In the genomic region with DNA sequence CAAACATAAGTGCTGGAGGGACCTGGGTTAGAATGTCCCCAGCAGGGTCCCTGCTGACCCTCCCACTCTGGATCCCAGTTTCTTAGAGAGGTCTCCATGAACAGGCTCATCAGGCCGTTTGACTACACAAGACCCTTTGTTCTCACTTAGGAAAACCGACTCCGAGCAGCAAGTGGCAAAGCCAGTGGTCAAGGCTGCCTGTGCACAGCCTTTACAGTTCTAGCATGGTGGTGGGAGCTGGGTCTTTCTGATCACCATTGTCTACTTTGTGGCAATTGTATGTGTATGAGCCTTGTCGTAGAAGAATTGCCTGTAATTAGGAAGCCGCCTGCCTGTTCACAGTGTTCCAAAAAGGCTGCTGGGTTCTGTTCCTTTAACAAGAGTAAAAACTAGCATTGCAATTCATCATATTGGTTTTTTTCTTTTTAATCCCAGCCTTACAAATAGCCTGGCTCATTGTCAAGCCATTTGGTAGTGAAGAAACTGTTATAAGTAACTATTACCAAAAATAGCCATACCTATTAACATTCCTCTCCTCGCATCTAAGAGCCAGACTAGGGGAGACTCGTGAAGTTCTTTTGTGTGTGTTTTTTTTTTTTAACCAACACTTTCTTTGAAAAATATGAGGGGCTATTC, we compare ENCODE assay signal across 8 mouse cellular contexts. TPM values are rescaled to one million over a fixed set of nuclear protein-coding genes. Genes with fewer than 3 reads are reported as not detected.
DNase-seq lines count a peak whose midpoint lies in the region; ATAC-seq lines count a peak whose summit lies in the region.
"Had no signal": no experiment of that assay in that cellular context is flagged by ENCODE, and none has a peak within 500 bp of the region (broad histone marks: within the 10 kb centered on the region; RNA-seq: fewer than 3 reads in every experiment).

No protein-coding gene starts in this region.

- H3K4me1 ChIP-seq in heart, embryonic 16.5 days (ENCODE audit: control insufficient read depth, insufficient read depth, low read length), result peaks cover 23% of the 10 kb centered on the region
- peaks cover 47% of the 10 kb centered on the region for H3K4me1 ChIP-seq in limb, embryonic 10.5 days

- 34% methylated on average over 7 of the region's 7 CpGs for WGBS in heart, embryonic 16.5 days
- 52% methylated on average over 7 of the region's 7 CpGs for WGBS in limb, embryonic 10.5 days

- no peak for DNase-seq in heart, postnatal 36 days
- peak; percentile 50 for DNase-seq in retina, postnatal 1 day
- no peak for DNase-seq in retina, embryonic 14.5 days (ENCODE audit: low spot score)
- peak; percentile 38 for DNase-seq in limb, embryonic 10.5 days (ENCODE audit: low spot score)
- DNase-seq in spleen, adult 12 weeks (ENCODE audit: low spot score), result no peak
- no peak for DNase-seq in cerebellum, adult 11-12 months

- H3K36me3 ChIP-seq in heart, embryonic 16.5 days (ENCODE audit: control insufficient read depth, insufficient read depth), result no peaks in the 10 kb centered on the region
- H3K36me3 ChIP-seq in limb, embryonic 10.5 days, result peaks cover 12% of the 10 kb centered on the region; the same call in 1 of the 2 replicates

- H3K4me3 ChIP-seq in heart, embryonic 16.5 days (ENCODE audit: low read length), result no peak overlapping the region
- H3K4me3 ChIP-seq in limb, embryonic 10.5 days, result no peak overlapping the region

- H3K27ac ChIP-seq in heart, embryonic 16.5 days (ENCODE audit: low read length), result peak overlapping the region; percentile 83
- H3K27ac ChIP-seq in limb, embryonic 10.5 days, result peak overlapping the region; percentile 72
- H3K27ac ChIP-seq: macrophage had no signal

- no peak for ATAC-seq in heart, embryonic 16.5 days (replicated peaks; ENCODE audit: extremely low read depth, insufficient read depth, low FRiP score)

- H3K27me3 ChIP-seq in heart, embryonic 16.5 days (ENCODE audit: control insufficient read depth, insufficient read depth, low read length), result no peaks in the 10 kb centered on the region
- no peaks in the 10 kb centered on the region for H3K27me3 ChIP-seq in limb, embryonic 10.5 days (ENCODE audit: low read depth, poor library complexity, severe bottlenecking)

- peak overlapping the region; percentile 6; the same call in 1 of the 2 replicates for H3K9ac ChIP-seq in heart, embryonic 16.5 days (ENCODE audit: low read length)

- H3K9me3 ChIP-seq in heart, embryonic 16.5 days (replicated peaks; ENCODE audit: control insufficient read depth, low read length), result no peaks in the 10 kb centered on the region
- no peaks in the 10 kb centered on the region for H3K9me3 ChIP-seq in limb, embryonic 10.5 days (replicated peaks)

- intact Hi-C loops in heart, postnatal 36 days (cut with DNase I), result loop anchor here (1.0 to 5.0 kb wide), 3 partner anchors 46 to 518 kb away; no protein-coding TSS in a partner anchor

- H3K4me2 ChIP-seq in heart, embryonic 16.5 days (ENCODE audit: low read depth, low read length), result peak overlapping the region; percentile 8; the same call in 1 of the 2 replicates

RNA-seq across cellular contexts. Expression of a gene that starts 44.9 kb away (rescaled TPM):
- 9.2 and 10.3 TPM in 2 replicates for polyA plus RNA-seq in heart, embryonic 16.5 days (2015; fragmentation: Nextera tagmentation; extraction: Ambion mirVana)
- total RNA-seq in heart, postnatal 36 days (2021), result 10 to 100 TPM; 48.7 to 57.7 TPM
- 0.41 and 0.63 TPM in 2 replicates for polyA plus RNA-seq in limb, embryonic 10.5 days (2016; fragmentation: Nextera tagmentation; extraction: Ambion mirVana)

Comparison
In these comparisons a context has a peak if more than half of its experiments do, and no peak if none do; other contexts are left out.
1. DNase-seq: peak in retina, postnatal 1 day (single experiment) and limb, embryonic 10.5 days (single experiment); none in heart, postnatal 36 days (0 of 2), retina, embryonic 14.5 days (single experiment), spleen, adult 12 weeks (single experiment) and cerebellum, adult 11-12 months (single experiment).